Mouse (Mus musculus) left cerebral cortex, postnatal 10 days (tissue): ENCODE measurements around the gene Begain. TPM values are rescaled to one million over a fixed set of nuclear protein-coding genes. Genes with fewer than 3 reads are reported as not detected.

Experiments used
- DNase-seq, 2 experiments: peaks; one replicate each; pipeline ENCODE4 v3.0.0; 2021 to 2022; ENCODE audit warnings: low spot score in 2 of 2, mixed read lengths in 1 of 2; ENCODE audit errors: extremely low spot score in 1 of 2
- intact Hi-C: fragments of 180-260 bp; cut with DNase I; formaldehyde crosslinking; loops from one replicate; pipeline ENCODE4 v1.15.1; 2025
- total RNA-seq, 2 experiments: library from RNA; stranded (reverse); gene quantifications; 2 replicates each; pipeline ENCODE4 v1.2.3; 2021

Gene Begain
- total RNA-seq: 100 to 1,000 TPM; 158 to 167 TPM

DNA sequence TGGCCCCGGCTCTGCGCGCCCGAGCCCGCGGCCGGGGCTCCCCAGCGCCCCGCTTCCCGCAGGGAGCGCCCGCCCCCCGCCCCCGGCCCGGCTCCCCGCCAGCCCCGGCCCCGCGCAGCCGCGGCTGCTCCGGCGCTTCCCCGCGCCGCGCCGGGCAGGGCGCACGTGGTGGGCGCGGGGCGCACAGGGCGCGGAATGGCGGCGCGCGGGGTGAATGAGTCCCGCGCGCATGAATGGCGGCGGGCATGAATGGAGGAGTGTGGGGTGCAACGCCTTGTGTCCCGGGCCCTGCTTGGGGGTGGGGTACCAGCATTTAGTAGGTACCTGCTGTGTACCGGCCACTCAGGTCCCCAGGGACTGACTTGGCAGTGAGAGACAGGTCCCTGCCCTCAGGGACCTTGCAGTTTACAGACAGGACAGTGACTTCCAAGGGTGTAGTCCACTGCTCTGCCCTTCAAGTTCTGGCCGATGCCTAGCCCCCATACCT lies at the start of gene Begain:
Gene Begain, minus strand, starts transcription at position 51 of the 487 bp plus-strand sequence.
- intact Hi-C loops: loop anchor here (5.0 kb wide), 1 partner anchor 329 kb away; no protein-coding TSS in a partner anchor
- DNase-seq: peak in 1 of 2 experiments; percentile 49

GRCm38 (mm10) chr12:109115707-109116106 lies 47.7 kb upstream of the Begain start:
- intact Hi-C loops: no loop called here
- DNase-seq: peak in 1 of 2 experiments; percentile 16

- intact Hi-C loops: no loop called here
- peak in 1 of 2 experiments; percentile 32 for DNase-seq
Observed at GRCm38 (mm10) chr12:109115161-109115560, 47.1 kb upstream of the Begain start.

- DNase-seq: peak in 1 of 2 experiments; percentile 45
- intact Hi-C loops: no loop called here
Observed at GRCm38 (mm10) chr12:109112996-109113592, 45.1 kb upstream of the Begain start.

DNA sequence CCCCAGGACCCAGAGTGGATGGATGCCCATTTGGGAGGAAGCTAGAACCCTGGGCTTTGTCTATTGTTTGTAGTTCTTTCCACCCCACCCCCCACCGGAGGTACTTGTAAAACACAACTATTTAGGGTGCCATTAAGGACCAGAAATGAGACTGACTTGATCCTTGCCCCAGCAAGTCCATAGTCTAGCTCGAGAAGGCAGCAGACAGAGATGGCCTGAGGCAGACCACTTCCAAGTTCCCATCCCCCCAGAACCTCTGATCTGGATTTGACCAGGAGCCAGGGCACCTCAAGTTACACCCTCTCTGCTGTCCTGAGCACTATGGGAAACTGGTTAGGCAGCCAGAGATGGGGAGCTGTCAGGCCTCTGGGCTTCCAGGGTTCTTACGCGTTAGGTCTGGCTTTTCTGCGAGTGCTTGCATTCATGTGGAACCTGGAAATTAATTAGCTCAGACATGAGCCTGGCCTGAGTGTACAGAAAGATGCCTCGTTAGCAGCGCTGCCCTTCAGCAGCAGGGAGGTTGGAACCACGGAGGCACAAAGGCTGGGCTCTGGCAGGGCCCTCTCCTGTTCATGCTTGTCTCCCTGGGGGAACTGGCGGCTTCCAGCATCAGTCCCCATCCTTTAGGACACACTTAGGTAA lies 44.5 kb upstream of the Begain start:
- no peak for DNase-seq
- intact Hi-C loops: no loop called here

DNA sequence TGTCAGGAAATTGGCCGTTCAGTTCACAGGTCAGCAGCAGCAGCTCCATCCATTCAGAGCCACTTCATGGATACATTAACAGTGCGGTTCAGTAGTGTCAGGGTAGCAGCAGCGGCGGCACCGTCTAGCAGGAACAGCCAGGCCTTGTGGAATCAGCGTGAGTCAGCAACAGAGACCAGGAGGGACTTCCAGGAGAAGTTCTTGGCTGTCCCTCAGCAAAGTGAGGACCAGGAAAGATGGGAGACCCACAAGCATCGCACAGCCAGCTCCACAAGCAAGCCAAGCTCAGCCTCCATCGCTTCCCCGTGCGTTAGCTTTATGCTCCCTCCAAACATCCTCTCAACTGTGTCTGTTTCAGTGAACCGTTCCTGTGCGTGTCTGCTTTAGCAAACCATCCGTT lies 40.9 kb upstream of the Begain start:
- DNase-seq: no peak
- intact Hi-C loops: no loop called here

DNA sequence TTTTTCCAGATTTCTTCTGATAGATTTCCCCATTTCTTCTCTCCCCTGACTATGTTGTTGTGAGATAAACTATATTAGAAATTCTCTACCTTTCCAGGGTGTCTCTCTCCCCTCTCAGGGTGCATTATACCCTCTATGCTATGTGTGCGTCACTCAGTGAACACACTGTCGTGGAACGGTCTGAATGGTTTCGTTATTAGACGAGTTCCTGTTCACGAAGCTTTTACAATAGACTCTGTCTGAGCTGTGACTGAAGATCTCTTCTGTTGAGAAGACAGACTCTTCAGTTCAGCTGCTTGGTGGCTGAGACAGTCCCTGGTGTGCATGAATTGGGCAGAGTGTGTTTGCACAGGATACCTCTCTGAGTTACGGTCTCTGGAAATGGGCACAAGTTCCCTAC lies 32.4 kb upstream of the Begain start:
- intact Hi-C loops: no loop called here
- DNase-seq: no peak

- no peak for DNase-seq
- intact Hi-C loops: no loop called here
Observed at GRCm38 (mm10) chr12:109090456-109091130, 22.6 kb upstream of the Begain start.

- no peak for DNase-seq
- intact Hi-C loops: no loop called here
Observed at GRCm38 (mm10) chr12:109090041-109090440, 22.0 kb upstream of the Begain start.

GRCm38 (mm10) chr12:109086111-109086510 lies 18.1 kb upstream of the Begain start:
- no peak for DNase-seq
- intact Hi-C loops: no loop called here

GRCm38 (mm10) chr12:109085674-109086073 lies 17.7 kb upstream of the Begain start:
- intact Hi-C loops: no loop called here
- DNase-seq: no peak

DNA sequence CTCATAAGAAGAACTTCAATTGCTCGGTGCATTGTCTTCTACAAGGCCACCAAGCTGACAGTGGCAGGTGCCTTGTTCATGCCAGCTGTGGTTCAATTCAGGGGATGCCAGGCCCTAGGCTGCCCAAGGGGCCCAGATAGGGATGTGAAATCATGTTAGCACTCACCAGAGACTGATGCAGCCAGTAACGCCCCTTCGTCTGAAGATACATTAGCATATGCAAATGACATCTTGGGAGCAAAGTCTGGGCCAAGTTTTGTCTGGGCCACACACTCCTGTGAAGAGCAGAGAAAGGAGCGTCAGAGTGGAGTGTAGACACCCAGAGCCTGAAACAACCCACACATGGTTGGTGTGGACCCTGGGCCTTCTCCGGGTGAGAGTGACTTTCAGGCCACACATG lies 17.0 kb upstream of the Begain start:
- intact Hi-C loops: no loop called here
- no peak for DNase-seq

- intact Hi-C loops: no loop called here
- no peak for DNase-seq
Observed at GRCm38 (mm10) chr12:109083476-109083875, 15.5 kb upstream of the Begain start.

DNA sequence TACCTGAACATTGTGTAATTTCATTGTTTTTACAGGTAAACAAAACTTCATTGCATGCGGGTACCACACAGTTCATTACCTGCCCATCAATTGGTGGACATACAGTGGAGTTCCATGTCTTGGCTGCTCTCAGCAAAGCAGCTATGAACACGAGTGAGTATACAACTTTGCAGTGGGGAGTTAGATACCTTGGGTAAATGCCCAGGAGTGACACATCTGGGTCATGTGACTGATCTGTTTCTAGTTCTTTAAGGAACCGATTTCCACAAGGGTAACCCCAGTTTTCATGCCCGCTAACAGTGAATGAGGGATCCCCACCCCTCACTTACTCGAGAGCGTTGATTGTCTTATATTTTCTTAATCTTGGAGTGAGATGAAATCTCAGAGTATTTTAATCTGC lies 9.0 kb upstream of the Begain start:
- intact Hi-C loops: no loop called here
- DNase-seq: no peak

DNA sequence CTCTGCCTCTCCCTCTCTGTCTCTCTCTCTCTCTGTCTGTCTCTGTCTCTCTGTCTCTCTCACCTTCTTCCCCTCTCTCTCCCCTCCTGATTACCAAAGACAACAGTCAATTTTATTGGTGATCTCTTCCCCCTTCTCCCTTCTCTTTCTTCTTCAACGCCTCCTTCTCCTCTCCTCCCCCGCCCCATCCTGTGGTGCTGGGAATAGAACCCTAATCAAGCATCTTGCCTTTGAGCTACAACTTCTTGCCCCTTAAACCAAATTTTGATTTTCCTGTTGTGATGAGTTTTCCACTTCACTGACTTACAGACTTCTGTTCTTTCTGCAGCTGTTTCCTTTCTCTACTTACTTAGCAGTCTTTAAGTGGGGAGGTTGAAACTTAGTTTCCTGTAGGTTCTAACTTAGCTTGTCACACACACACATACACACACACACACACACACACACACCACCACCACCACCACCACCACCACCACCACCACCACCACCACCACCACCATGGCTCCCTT lies 6.8 kb upstream of the Begain start:
- intact Hi-C loops: no loop called here
- no peak for DNase-seq

GRCm38 (mm10) chr12:109074106-109074505 lies 6.1 kb upstream of the Begain start:
- DNase-seq: no peak
- intact Hi-C loops: no loop called here

DNA sequence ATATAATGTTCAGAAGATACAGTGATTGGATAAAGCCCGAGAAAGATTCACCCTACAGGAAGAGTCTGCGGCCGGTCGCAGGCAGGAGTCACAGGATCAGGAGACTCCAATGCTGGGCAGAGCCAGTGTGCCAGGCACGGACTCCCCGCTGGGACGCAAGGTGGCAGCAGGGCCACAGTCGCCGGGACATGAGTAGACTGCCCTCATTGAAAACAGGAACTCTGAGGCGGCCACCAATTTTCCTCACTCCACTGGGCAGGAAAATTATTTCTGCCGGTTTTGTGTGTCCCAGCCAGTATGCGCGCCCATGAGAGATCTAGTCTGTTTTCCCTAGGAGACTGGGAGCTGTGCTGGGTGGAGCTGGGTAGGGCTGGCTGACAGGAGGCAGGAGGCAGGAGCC lies 3.2 kb upstream of the Begain start:
- intact Hi-C loops: no loop called here
- DNase-seq: no peak

GRCm38 (mm10) chr12:109069751-109070150 lies 1.7 kb upstream of the Begain start:
- intact Hi-C loops: loop anchor here (5.0 kb wide), 1 partner anchor 328 kb away; no protein-coding TSS in a partner anchor

DNA sequence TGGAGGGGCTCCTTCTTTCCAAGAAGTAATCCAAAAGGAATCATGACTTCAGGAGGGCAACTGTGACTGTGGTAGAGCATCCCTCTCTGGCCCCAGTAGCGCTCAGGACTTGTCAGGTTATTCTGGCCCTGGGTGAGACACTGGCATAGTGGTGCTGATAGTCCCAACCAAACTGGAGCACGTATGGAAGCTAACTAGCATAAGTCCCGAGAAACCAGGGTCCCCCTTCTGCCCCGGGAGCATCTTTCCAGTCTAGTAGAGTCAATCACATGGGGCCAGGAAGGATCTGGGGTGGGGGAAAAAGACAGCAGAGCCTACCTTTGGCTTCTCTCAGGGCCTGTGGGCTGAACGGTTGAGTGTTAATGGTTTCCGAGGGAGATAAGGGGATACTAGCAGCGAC lies 721 bp upstream of the Begain start:
- no peak for DNase-seq
- intact Hi-C loops: loop anchor here (5.0 kb wide), 1 partner anchor 329 kb away; no protein-coding TSS in a partner anchor

More at GRCm38 (mm10) chr12:109069751-109070150, 1.7 kb upstream of the Begain start:
- DNase-seq: no peak
